Mouse (Mus musculus) left cerebral cortex, adult 8-10 months (tissue): ENCODE measurements at regions not wholly inside any gene's neighbourhood (a gene's known extent, or its start where the extent isn't known, plus 50 kb on each side); places are given as distances from the start of the nearest gene placed in this dataset.

Experiments used
- DNase-seq, 2 experiments: peaks; one replicate each; pipeline ENCODE4 v3.0.0; 2022; ENCODE audit warnings: low spot score in 2 of 2

DNA sequence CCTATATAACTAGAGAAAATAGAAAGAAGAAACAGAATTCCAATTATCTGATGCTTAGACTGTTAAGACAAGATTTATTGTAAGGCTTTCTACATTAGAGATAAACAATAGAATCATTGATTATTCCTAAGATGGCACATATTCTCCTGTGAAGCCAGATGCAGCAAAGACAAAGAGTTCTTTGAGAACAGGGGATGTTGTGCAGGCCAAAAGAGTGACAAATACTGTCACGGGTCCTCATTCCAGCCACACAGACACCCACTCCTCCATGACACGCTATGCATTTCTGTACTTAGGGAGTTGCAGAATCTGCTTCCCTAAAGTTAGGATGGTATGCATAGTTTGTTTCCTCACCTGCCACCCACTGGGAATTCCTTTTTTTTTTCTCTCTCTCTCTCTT is 245.2 kb downstream of the Sv2b start:
- peak in 1 of 2 experiments; percentile 20 for DNase-seq

- DNase-seq, result no peak
Measured at GRCm38 (mm10) chr7:75050231-75050630, 258.8 kb downstream of the Sv2b start.

GRCm38 (mm10) chr7:75049751-75050150 is 259.3 kb downstream of the Sv2b start:
- no peak for DNase-seq

GRCm38 (mm10) chr7:75048822-75049221 is 260.2 kb downstream of the Sv2b start:
- no peak for DNase-seq

DNA sequence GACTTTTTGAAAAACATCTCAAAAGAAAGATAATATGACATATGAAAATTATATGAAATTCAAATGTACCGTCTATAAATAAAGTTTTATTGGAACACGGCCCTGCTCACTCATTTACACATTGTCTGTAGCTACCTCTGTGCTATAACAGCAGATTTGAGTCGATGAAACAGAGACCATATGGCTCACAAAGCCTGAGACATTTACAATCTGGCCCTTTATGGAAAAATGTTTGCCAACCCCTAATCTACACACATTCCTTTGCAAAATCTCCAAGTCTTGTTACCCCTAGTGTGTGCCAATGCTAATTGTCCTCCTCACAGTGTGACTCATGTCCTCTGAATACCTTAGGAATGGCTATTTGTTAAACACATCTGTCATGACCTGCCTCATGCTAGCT is 261.2 kb downstream of the Sv2b start:
- peak in 1 of 2 experiments; percentile 6 for DNase-seq

GRCm38 (mm10) chr7:75040871-75041270 is 268.2 kb downstream of the Sv2b start:
- no peak for DNase-seq

- no peak for DNase-seq
Measured at GRCm38 (mm10) chr7:75026191-75026590, 282.9 kb downstream of the Sv2b start.

- DNase-seq, result no peak
Measured at GRCm38 (mm10) chr7:75021966-75022365, 287.1 kb downstream of the Sv2b start.

GRCm38 (mm10) chr7:75018640-75019039 is 290.4 kb downstream of the Sv2b start:
- no peak for DNase-seq

DNA sequence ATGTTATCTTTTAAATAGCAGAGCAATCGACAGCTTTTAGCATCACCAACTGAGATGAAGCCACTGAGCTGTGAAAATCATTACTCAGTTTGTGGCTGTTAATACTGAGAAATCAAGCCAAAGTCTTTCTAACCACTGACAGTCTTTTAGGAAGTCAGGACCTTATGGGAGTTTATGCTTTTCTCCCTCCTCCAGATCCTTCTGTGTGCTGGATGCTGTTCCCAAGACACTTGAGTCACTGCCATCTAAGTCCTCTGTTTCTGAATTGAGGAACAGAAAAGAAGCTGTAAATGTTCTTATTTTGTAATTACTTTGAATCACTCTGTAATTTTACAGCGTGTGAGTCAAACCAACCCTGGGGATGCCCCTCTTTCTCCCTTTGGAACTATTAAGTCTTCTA is 300.6 kb downstream of the Sv2b start:
- no peak for DNase-seq

- DNase-seq, result peak in 1 of 2 experiments; percentile 18
Measured at GRCm38 (mm10) chr7:74990198-74990597, 318.9 kb downstream of the Sv2b start.

DNA sequence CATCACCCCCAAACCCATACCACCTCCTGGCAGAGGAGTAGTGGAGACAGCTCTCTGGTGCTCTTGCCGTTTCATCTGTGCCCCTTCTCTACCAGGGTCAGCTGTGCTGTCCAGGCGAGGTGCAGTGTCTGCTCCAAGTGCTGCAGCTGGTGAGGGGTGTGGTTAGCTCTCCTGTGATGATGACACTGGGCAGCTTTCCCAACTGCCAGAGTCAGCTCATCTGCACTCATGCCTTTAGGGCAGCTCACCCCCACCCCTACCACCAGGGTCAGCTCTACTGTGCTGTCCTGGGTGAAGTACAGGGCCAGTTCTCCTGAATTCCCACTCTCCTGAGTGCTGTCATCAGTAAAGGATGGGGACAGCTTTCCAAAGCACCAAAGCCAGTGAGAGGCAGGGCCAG is 329.6 kb downstream of the Sv2b start:
- DNase-seq, result no peak

DNA sequence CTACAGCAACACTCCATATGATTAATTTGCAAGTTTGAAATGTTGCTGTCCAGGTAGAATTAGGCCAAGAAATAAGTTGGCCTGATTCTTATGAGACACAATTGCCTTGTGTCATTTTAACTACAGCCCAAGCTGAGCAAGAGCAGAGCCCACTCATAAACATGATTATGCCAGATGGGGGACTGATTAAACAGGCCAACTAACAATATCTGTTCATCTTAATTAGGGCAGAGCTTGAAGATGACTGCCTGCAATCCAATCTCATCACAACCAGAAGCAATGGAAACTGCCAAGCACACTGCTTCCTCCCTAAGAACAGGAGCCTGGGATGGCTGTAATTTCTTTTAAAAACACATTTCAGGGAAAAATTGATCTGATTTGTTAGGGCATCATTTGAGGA is 333.1 kb downstream of the Sv2b start:
- no peak for DNase-seq

DNA sequence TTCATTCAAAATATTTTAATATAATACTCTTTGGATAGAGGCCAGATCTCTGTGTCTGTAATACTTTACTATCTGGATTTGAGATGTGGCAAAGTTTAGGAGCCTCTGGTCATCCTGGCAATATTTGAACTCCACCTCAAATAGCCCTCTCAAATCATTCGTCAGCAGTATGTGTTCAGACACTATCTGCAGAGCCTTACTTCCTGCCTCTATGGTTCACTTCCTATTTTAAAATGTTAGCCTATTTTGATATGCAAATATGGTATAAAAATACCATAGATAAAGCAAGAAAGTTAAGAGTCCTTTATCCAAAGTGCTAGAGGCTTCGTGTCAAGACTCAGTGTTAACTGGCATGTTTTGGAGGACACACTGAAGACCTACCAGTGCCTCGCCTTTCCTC is 334.6 kb downstream of the Sv2b start:
- DNase-seq, result no peak

- DNase-seq, result peak in 1 of 2 experiments; percentile 10
Measured at GRCm38 (mm10) chr7:74944421-74945098, 364.5 kb downstream of the Sv2b start.

DNA sequence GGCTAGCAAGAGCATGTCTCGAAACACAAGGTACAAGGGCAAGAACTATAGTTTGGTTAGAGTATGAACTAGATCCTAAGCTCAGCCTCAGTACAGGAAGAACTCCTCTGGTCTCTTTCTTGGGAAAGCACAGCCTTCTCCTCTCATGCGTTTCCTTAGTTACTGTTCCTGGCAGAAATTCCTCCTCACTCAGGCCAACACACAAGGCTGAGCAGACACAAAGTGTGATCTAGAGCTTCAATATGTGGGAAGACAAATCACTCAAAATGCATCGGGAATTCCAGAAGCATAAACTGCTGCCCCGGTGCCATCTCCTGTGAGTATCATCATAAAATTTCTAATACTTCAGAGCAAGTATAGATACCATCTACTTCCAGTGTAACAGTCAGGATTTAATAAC is 366.1 kb downstream of the Sv2b start:
- DNase-seq, result peak in 1 of 2 experiments; percentile 18

DNA sequence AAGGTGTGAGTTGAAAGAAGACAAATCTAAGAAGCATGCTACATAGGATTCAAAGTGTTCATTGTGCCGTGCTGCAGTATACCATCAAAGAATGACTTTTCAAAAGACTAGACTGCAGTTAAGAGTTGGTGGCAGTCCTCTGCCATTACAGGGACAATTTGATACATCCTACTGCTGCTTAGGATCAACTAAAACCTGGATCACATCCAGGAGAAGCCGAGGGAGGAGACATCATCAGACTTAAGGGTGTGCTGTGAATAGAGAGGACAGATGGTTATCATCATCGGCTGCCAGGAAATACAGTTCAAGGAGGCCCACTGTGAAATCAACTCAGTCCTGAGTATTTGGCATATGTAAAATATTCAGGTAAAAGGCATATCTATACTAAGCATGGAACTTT is 366.9 kb downstream of the Sv2b start:
- peak in 1 of 2 experiments; percentile 12 for DNase-seq

GRCm38 (mm10) chr7:74929142-74929829 is 374.7 kb upstream of the Slco3a1 start:
- DNase-seq, result no peak

GRCm38 (mm10) chr7:74928226-74928927 is 373.8 kb upstream of the Slco3a1 start:
- DNase-seq, result no peak

DNA sequence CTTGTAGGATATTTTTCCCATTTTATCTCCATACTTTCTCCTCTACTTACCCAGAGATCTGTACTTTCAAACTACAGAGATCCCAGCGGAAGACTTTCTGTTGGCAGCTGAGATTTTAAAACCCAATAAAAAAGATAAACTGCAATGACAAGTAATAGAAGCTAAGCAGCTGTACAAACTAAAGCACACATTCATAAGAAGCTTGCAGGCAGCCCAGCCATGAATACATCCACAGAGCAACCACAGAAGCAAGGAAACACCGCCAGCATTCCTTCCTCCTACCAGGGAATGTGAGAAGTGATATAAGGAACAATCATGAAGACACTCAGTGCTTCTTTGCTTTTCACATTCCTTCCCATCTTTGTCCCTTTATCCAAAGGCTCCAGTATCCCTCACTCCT is 372.1 kb upstream of the Slco3a1 start:
- no peak for DNase-seq

DNA sequence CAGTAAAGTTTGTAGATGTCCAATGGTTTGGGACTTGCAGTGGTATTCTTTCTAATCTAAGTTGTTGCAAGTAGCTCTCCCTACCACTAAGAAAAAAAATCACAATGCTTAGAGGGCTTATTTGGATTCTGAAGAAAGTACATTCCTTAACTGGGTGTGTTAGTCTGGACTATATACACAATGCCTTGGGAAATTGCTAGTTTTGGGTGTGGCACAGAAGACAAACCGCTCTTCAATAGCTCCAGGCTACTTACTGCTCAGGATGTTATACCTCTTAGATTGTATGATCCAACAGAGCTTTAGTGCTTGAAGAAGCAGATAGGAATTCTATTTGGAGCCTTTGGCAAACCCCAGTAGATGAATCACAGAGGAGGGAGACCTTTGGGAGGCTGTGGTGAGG is 369.6 kb upstream of the Slco3a1 start:
- DNase-seq, result no peak

- DNase-seq, result no peak
Measured at GRCm38 (mm10) chr7:74908311-74908962, 353.9 kb upstream of the Slco3a1 start.
